Mouse (Mus musculus): Measurements from ENCODE around the gene 4933411K16Rik.
"Not testable (repeated sequence)": the region's sequence is repeated elsewhere in the genome, so short reads cannot be mapped to it uniquely, and the experiment has no call there.

4933411K16Rik gene

DNA sequence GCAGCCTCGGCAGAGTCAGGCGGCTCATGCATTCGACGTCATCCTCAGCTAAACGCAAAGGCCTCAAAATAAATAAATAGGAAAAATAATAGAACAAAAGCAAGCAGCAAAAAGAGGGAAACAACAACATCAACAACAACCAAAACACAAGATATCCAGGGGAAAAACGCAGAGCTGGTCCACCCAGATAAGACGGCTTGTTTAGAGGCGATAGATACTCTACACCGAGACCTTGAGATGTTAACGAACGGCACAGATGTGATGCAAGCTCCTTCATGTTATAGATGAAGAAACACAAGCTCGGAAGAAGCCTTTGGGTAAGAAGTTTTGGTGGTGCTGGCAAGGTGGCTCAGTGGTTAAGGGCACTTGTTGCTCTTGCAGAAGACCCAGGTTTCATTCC lies 27.0 kb downstream of the 4933411K16Rik start:
- no peak for DNase-seq (ENCODE audit: low spot score)

DNA sequence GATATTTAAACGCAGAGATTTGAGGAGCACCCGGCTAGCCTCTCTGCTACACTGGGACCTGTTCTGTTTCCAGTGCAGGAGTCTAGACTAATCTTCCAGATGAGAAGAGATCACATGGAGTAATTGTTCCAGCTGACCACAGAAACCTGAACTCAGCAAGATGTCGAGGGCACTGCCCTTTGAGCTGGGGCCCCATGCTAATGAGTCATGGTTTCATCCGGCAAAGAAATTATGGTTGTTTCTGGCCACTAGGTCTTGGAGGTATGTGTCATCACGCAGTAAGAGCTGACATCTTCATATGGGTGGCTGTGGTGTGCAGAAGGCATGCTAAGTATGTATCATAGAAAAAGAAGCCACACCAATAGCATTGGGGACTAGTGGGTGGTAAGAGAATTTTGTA lies 27.9 kb downstream of the 4933411K16Rik start:
- no peak for DNase-seq (ENCODE audit: low spot score)

DNA sequence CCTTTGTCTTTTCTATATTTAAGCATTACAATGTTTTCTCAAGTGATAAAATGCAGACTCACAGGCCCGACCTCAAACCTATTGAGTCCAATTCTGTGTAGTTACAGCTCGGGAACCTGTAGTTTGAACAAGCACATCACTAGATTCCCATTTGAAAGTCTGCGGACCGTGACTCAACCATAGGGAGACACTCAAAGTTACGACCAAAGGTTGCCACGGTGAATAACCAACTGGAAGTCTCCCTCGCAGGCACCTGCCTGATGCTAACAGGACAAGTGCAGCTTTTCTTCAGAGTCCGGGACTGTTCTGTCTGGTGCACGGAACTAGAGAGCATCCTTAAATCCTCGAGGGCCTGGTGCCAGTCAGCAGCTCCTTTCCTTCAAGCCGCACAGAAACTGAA lies 28.4 kb downstream of the 4933411K16Rik start:
- DNase-seq (ENCODE audit: low spot score): no peak

DNA sequence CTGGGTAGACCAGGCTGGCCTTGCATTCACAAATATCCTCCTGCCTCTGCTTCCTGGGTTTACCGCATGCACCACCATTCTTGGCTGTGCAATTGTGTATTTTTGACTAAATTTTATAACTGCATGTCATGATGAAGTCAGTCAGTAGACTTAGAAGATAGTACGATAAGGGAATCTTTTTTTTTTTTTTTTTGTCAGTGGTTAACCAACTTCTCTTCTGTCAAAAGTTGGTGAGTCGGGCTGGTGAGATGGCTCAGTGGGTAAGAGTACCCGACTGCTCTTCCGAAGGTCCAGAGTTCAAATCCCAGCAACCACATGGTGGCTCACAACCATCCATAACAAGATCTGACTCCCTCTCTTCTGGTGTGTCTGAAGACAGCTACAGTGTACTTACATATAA lies 29.6 kb downstream of the 4933411K16Rik start:
- DNase-seq (ENCODE audit: low spot score): not testable (repeated sequence)

DNA sequence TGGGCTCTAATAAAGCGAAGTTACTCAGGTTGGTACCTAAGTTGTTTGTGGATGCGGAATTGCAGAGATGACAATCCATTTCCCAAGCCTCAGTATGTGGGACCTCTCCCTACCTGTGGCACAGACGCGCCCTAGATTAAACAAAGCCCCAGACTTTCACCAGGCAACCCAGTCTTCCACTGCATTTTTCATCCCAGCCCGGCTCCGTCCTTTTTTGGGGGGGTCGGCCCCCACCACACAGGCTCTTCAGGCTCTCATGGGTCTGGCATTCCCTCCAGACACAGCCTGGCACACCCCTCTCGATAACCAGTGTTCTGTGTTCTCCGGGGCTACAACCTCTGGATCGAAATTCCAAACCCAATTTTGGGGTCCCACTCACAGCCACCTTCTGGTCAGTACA lies 33.6 kb downstream of the 4933411K16Rik start:
- DNase-seq (ENCODE audit: low spot score): no peak

DNA sequence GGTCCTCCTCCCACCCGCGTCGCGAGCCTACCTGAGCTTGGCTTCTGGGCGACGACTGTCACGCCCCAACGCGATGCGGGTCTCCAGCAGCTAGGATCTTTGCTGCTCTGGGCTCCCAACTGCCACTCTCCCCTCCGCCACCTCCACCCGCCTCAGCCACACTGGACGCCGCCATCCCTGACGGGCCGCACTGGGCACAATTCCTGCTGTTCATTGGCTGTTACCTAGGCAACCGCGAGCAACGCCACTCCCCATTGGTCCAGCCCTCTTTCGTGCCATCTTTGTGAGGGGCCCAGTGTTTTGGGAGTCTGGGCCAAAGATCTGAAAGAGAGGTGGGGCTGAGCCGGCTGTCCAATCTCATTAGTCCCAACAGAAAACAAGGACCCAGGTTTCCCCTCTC lies 34.1 kb downstream of the 4933411K16Rik start, which contains the start of gene Morn4:
Gene Morn4, minus strand, starts transcription at position 192 of the 400 bp plus-strand sequence.
- peak; percentile 96 for DNase-seq (ENCODE audit: low spot score)

DNA sequence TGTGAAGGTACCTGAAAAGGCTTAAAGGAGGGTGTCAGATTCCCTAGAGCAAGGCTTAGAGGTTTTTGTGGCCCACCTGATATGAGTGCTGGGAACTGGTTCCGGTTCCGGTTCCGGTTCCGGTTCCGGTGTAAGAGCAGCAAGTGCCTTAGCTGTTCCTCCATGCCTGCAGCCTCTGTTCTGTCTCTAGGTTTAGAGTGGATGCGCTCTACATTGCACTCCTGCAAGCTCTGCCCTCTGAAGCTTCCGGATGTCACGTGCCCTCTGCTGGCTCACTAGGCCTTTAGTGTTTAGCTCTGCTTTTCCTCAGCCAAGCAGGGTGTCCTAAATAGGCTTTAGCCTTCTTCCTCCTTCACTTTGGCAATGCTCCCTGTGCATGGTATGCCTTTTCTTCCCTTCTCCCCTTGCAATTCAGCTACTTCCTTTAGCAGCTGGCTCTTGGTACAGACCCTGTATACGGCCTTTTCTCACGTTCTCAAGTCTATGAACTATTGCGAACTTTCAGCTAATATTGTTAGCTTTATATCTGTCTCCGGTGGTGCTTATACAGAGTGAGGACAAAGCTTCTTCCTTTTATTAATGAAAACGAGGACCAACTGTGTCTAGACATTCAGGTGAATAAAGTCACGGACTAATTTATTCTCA lies 37.2 kb downstream of the 4933411K16Rik start:
- peak; percentile 65 for DNase-seq (ENCODE audit: low spot score)

DNA sequence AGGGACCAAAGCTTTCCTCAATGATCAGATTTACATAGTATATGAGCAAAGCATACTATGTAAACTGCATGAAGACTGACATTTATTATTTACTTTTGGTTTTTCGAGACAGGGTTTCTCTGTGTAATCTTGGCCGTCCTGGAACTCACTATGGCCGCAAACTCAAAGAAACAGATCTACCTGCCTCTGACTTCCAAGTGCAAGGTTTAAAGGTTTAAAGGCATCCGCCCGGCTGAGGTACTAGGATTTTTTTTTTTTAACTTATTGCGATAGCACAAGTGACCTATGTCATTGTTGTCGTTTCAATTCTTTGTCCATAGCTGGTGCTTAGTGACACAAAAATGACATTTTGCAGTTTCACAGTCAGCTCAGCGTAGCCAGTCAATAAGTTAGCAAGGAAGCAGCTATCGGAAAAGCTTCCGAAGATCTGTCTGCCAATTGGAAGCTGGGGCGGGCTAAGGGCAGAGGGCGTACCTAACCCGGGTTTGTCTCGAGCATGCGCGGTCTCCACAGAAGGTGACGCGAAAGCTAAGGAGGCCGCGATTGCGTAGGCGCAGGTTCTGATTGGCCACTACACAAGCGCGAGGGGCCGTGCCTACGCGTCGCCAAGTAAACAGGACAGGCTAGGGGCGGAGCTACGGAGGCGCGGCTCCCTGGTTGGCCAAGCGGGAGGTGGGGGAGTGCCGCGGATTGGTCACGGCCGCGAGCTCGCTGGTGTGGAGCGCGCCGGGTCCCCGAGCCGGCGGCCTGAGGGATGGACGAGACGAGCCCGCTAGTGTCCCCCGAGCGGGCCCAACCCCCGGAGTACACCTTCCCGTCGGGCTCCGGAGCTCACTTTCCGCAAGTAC lies 37.9 kb downstream of the 4933411K16Rik start, which contains the start of gene Pi4k2a:
Gene Pi4k2a, plus strand, starts transcription at position 723 of the 848 bp plus-strand sequence.
- peak; percentile 100 for DNase-seq (ENCODE audit: low spot score)

DNA sequence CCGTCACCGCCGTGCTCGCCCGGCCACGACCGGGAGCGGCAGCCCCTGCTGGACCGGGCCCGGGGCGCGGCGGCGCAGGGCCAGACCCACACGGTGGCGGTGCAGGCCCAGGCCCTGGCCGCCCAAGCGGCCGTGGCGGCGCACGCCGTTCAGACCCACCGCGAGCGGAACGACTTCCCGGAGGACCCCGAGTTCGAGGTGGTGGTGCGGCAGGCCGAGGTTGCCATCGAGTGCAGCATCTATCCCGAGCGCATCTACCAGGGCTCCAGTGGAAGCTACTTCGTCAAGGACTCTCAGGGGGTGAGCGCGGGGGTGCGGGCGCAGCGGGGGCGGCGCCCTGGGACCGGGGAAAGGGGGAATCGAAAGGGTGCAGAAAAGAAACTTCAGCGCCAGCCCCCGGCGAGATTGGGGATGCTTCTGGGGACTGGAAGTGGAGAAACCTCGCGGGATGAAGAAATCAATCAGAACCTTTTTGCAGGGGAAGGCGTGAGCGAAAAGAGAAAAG lies 38.6 kb downstream of the 4933411K16Rik start:
- DNase-seq (ENCODE audit: low spot score): peak; percentile 70

DNA sequence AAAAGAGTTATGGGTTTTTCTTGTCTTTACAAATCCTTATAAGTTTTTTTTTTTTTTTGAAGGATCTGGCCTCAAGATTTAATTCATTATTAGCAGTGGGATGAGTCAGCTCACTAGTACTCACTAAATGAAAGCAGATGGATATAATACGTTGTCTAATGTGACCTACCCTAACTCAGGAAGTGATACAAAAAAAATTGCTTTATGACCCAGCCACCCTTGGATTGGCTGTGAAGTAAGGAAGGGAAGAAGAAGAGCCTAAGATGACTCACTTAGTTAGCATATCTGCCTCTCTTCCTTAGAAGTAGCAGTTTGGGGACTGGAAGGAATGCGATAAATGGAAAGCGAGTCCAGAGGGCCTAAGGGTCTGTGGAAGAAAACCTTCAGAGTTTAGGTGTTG lies 47.4 kb downstream of the 4933411K16Rik start:
- no peak for DNase-seq (ENCODE audit: low spot score)
